In the genomic region with DNA sequence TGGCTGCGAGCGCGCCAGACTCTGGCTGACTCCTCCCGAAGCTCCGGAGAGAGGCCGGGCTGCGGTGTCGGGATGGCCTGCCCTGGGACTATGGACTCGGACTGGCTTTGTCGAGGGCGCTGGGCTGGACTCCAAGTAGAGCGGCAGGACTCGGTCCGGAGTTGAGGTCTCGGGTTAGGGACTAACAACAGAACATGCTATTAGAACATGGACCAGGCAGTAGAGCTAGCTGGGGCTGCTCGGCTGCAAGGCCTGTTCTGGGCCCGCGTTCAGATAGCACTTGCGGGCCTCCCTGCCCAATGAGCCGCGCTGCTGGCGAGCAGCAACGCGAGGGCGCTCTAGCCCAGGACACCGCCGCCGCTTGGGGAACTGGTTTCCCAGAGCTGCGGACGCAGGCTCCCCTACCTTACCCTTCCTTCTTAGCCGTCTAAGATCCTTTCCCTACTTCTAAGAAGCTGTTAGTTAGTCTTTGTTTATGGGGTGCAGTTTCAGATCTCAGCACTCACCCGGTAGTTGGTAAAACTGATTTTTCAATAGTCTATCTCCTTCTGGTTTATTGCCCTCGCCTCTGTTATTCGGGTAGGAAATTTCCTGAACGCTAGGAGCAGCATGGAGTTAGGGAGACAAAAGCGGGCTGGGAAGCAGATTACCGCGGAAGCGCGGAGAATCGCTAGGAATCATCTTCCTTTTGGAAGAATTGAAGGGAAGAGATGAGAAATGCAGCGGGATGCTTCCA, we compare ENCODE assay signal across 8 mouse cellular contexts. TPM values are rescaled to one million over a fixed set of nuclear protein-coding genes. Genes with fewer than 3 reads are reported as not detected.
DNase-seq lines count a peak whose midpoint lies in the region; ATAC-seq lines count a peak whose summit lies in the region.

No protein-coding gene starts in this region.

- no peak overlapping the region for H3K27ac ChIP-seq in kidney, embryonic 14.5 days (ENCODE audit: low read depth, low read length)
- no peak overlapping the region for H3K27ac ChIP-seq in liver, embryonic 12.5 days

- H3K4me2 ChIP-seq in kidney, embryonic 14.5 days (replicated peaks; ENCODE audit: low read depth, low read length): peak overlapping the region; percentile 22
- 0 out of 2 replicates have a peak overlapping the region, but pooled peaks have one; percentile 15 for H3K4me2 ChIP-seq in liver, embryonic 12.5 days

- peaks cover 73% of the 10 kb centered on the region for H3K27me3 ChIP-seq in kidney, embryonic 14.5 days (ENCODE audit: control insufficient read depth, insufficient read depth, low read length)
- peaks cover 60% of the 10 kb centered on the region for H3K27me3 ChIP-seq in liver, embryonic 12.5 days (replicated peaks)

- peak; percentile 82 to 86 for DNase-seq in cerebellum, postnatal 10 days
- no peak for DNase-seq in cerebellum, adult 11 months
- DNase-seq in adrenal gland, postnatal 14 days: peak; percentile 73
- peak; percentile 79 for DNase-seq in right cerebral cortex, postnatal 25 days

- no peaks in the 10 kb centered on the region for H3K4me1 ChIP-seq in kidney, embryonic 14.5 days (ENCODE audit: control insufficient read depth, insufficient read depth, low read length)
- H3K4me1 ChIP-seq in liver, embryonic 12.5 days: no peaks in the 10 kb centered on the region

- peak overlapping the region; percentile 16 for H3K4me3 ChIP-seq in kidney, embryonic 14.5 days (ENCODE audit: low read length)
- no peak overlapping the region for H3K4me3 ChIP-seq in liver, embryonic 12.5 days

- ATAC-seq in frontal cortex, adult (ENCODE audit: low TSS enrichment): peak; percentile 79
- ATAC-seq in kidney, embryonic 14.5 days (ENCODE audit: low FRiP score, low TSS enrichment): peak; percentile 95
- ATAC-seq in liver, embryonic 12.5 days: peak; percentile 51; the same call in 1 of the 2 replicates
- no peak for ATAC-seq in monocyte, adult 5-6 weeks (replicated peaks; ENCODE audit: insufficient number of reproducible peaks, low FRiP score, low TSS enrichment, poor library complexity, severe bottlenecking)

- H3K36me3 ChIP-seq in kidney, embryonic 14.5 days (ENCODE audit: control insufficient read depth, insufficient read depth, low read length): no peaks in the 10 kb centered on the region
- no peaks in the 10 kb centered on the region for H3K36me3 ChIP-seq in liver, embryonic 12.5 days

- WGBS in kidney, embryonic 14.5 days: under 1% methylated on average over 42 of the region's 42 CpGs
- whole genome bisulfite sequencing in liver, embryonic 12.5 days (ENCODE audit: insufficient replicate concordance): under 1% methylated on average over 42 of the region's 42 CpGs

- no peak overlapping the region for H3K9ac ChIP-seq in kidney, embryonic 14.5 days (ENCODE audit: low read depth, low read length)
- no peak overlapping the region for H3K9ac ChIP-seq in liver, embryonic 12.5 days

- no peaks in the 10 kb centered on the region for H3K9me3 ChIP-seq in kidney, embryonic 14.5 days (ENCODE audit: control insufficient read depth, low read length)
- no peaks in the 10 kb centered on the region for H3K9me3 ChIP-seq in liver, embryonic 12.5 days (replicated peaks)

RNA-seq across cellular contexts. Expression of gene Gm43517, which starts 6.5 kb away (rescaled TPM):
- total RNA-seq in adrenal gland, postnatal 14 days (2021): not detected in 2 replicates
- polyA plus RNA-seq in kidney, embryonic 14.5 days (2014; fragmentation: Nextera tagmentation; extraction: Ambion mirVana): not detected in 2 replicates
- not detected in 2 replicates for polyA plus RNA-seq in liver, embryonic 12.5 days (2016; fragmentation: Nextera tagmentation; extraction: Ambion mirVana)
- not detected in 3 replicates for total RNA-seq in monocyte, adult 5-6 weeks (2017)

RNA-seq across cellular contexts. Expression of gene Foxg1, which starts 9.0 kb away (rescaled TPM):
- total RNA-seq in adrenal gland, postnatal 14 days (2021): not detected in 2 replicates
- not detected in 2 replicates for polyA plus RNA-seq in kidney, embryonic 14.5 days (2014; fragmentation: Nextera tagmentation; extraction: Ambion mirVana)
- 0.06 TPM in 1 of 2 replicates, not detected in the other for polyA plus RNA-seq in liver, embryonic 12.5 days (2016; fragmentation: Nextera tagmentation; extraction: Ambion mirVana)
- not detected in 3 replicates for total RNA-seq in monocyte, adult 5-6 weeks (2017)
